Mouse (Mus musculus): ENCODE data around the gene Ralgapb. TPM values are rescaled to one million over a fixed set of nuclear protein-coding genes. Genes with fewer than 3 reads are reported as not detected.

Ralgapb gene
- total RNA-seq, 2 experiments from 2014 or later, result 19.1 to 26.0 TPM

- no peak for DNase-seq
Measured at GRCm38 (mm10) chr2:158402915-158403314, 6.7 kb upstream of the Ralgapb start.

GRCm38 (mm10) chr2:158408997-158409594, 552 bp upstream of the Ralgapb start:
- DNase-seq, result no peak

DNA sequence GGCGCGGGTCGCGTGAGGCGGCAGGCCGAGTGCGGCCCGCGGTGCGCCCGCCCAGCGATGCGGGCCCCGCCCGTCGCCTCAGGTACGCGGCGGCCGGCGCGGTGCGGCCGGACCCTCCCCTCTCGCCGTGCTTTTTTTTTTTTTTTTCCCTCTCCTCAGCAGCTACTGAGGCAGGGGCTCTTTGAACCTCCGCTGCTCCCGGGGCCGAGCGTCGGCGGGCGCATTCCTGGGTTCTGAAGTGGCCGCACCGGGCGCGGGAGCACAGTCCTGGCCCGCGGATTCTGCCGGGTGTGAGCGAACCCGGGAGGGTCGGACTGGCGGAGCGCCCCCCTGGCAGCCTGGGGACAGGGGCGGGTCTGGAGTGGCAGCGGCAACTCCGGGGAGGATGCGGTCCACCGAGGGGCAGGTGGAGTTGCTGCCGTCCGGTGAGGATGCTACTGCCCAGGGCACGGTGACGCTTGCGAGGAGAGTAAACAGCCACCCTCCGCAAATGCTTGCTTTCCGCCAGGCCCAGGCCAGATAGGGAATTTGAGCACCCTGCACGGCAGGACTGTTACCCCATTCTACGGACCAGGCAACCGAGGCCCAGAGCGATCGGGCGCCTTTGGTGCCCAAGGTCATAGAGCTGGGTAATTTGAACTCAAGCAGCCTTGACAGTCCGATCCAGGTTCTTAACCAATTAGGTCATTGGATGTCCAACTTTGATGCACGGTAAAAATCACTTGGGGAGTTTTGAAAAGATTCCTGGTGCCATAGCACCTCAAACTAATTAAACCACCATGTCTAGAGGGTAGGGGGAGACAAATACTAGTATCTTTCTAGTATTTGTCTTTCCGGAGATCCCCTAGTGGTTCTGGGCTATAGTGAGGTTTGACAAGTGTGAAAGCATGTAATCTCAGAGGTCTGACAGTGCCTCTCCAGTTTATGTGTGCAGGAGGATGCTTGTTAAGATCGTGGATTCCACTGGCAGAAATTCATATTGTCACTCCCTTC, 670 bp downstream of the Ralgapb start:
- peak; percentile 55 for DNase-seq

DNA sequence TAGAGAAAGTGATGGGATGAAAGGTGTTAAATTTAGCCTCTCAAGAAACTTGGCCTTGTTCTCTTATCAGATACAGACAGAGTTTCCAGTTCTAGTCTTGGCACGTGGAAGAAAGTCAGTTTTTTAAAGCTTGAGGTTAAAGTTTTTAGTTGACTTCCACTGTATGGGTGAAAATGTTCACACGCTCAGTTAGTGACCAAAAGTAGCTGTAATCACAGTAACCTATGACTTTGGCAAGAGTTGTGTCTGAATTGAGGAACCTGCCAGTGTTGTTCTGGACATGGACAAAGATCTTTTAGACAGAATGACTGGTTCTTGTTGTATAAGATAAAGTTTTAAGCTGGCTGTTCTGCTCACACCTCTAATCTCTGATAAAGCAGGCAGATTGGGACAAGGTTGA, 3.6 kb downstream of the Ralgapb start:
- DNase-seq, result no peak

- DNase-seq, result no peak
Measured at GRCm38 (mm10) chr2:158415826-158416225, 6.2 kb downstream of the Ralgapb start.

GRCm38 (mm10) chr2:158418663-158419062, 9.0 kb downstream of the Ralgapb start:
- no peak for DNase-seq

DNA sequence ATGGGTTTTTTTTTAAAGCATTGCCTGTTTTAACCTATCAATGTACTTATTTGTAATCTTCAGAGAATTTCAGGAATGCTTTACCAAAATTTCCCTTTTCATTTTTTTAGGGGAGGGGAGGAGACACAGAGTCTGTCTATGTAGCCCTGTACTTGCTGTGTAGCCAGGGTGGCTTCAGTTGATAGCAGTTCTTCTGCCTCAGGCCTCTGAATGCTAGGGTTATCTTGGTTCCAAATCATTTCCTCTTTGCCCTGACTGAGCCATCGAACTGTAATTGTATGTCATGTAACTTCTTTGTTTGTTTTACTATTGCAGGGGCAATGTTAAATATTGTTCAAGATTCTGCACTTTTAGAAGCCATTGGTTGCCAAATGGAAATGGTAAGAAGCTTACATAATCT, 36.2 kb downstream of the Ralgapb start:
- DNase-seq, result no peak

DNA sequence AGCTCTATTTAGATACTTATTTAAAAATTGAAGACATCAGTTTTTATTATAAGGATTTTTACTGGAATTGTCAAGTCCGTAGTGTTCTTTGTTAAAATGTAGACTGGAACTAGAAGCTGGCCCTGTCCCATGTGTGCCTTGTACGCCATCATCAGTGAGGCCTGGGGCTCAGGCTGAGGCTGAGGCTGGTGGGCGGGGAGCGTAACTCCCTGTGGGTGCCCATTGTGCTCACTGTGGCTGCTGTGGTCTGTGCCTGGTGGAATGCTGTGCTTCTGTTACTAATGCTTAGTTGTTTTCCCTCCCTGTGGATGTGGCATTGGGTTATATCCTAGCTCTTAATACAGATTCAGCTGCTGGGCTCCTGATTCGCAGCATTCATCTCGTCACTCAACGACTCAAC, 40.2 kb downstream of the Ralgapb start:
- no peak for DNase-seq

GRCm38 (mm10) chr2:158456451-158456850, 46.8 kb downstream of the Ralgapb start:
- no peak for DNase-seq

GRCm38 (mm10) chr2:158457610-158458009, 48.0 kb downstream of the Ralgapb start:
- no peak for DNase-seq

- DNase-seq, result no peak
Measured at GRCm38 (mm10) chr2:158462450-158462849, 52.8 kb downstream of the Ralgapb start.

GRCm38 (mm10) chr2:158474159-158474558, 64.5 kb downstream of the Ralgapb start:
- no peak for DNase-seq

DNA sequence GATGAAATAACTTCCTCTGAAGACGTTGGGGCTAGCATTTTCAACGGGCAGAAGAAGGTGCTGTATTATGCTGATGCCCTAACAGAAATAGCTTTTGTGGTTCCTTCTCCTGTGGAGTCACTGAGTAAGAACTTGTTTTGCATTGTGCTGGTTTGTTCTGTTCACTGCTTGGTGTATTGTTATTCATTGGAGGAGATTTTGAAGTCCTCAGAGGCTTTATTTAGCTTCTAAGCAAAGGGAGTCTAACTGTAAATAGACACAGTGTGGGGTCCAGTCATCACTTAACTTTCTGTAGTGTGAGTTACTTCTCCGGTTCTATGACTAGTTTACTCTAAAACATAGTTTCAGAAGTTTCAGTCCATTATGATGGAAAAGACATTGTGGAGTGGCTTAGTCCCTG, 68.0 kb downstream of the Ralgapb start:
- DNase-seq, result no peak

- no peak for DNase-seq
Measured at GRCm38 (mm10) chr2:158498457-158498856, 88.8 kb downstream of the Ralgapb start.

GRCm38 (mm10) chr2:158501836-158502812, 92.5 kb downstream of the Ralgapb start, which contains the start of gene Adig:
Gene Adig (plus strand): TSS chr2:158502612.
- no peak for DNase-seq

DNA sequence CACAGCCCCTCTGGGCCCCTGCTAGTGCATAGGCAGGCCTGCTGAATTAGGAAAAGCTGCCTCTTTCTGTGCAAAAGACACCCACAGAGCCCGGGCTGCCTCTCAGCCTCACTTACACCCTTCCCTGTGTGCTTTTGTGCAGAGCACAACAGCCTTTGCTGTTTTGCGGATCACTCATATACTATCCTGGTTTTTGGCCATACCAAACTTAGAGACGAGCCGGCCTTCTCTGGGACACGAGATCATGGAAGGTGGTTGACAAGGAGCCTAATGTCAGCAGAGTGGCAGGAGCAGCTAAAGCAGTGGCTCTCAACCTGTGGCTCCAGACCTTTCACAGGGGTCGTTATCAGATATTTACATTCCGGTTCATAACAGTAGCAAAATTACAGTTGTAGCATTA, 93.6 kb downstream of the Ralgapb start:
- DNase-seq, result no peak

GRCm38 (mm10) chr2:158503671-158504070, 94.0 kb downstream of the Ralgapb start:
- DNase-seq, result no peak

DNA sequence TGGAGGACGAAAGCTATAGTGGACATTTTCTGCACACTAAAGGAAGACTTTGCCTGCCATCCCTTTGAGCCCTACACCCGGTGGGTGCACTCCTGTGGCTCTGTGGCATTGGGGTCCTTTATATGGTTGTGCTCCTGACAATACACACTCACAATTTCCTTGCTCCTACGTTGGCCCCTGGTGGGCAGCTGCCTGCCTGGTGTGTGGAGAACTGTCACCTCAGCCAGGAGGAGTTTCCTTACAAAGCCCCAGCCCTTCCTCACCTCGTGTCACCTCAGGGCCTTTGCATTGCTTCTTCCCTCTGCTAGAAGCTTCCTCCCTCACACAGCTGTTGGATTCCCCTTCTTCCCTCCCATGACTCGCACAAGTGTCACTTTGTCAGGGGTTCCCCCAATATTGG, 96.8 kb downstream of the Ralgapb start:
- DNase-seq, result no peak

DNA sequence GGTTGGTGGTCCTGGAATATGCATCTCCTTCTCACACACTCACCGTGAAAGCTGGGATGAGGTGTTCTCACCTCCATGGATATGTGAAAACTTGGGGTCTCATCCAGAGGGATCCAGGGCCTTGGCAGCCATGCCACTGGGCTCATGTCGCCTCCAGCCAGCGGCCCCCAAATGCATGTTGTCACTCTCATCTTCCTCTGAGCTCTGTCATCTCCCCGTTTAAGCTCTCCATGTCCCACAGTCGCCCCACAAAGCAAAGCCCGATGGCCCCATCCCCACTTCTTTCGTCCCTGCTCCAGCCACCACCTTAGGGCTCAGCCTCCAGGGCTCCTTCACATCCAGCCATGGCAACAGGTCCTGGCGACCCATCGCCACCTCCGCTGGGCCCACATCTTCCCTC, 97.4 kb downstream of the Ralgapb start:
- DNase-seq, result no peak

GRCm38 (mm10) chr2:158510665-158511064, 101.0 kb downstream of the Ralgapb start:
- peak; percentile 42 for DNase-seq

- no peak for DNase-seq
Measured at GRCm38 (mm10) chr2:158512528-158512927, 102.9 kb downstream of the Ralgapb start, which contains the start of gene Arhgap40. Gene Arhgap40 (plus strand): TSS chr2:158512796.

- DNase-seq, result no peak
Measured at GRCm38 (mm10) chr2:158513821-158514336, 104.2 kb downstream of the Ralgapb start.

All from gastrocnemius, postnatal 10 days (tissue).